Mouse (Mus musculus): ENCODE measurements at regions not wholly inside any gene's neighbourhood (a gene's known extent, or its start where the extent isn't known, plus 50 kb on each side); places are given as distances from the start of the nearest gene placed in this dataset.

GRCm38 (mm10) chr8:30840064-30840463 is 2588.4 kb upstream of the 5930422O12Rik start:
- peak; percentile 76 for TF ChIP-seq CTCF (IDR thresholded peaks at IDR 0.05; ENCODE audit: extremely low read depth, insufficient read depth, low read length)
- TF ChIP-seq POLR2A (IDR thresholded peaks at IDR 0.05; ENCODE audit: extremely low read depth, insufficient read depth, low read length): no peak

Measured in cortical plate, adult 2 months (tissue).